Mouse (Mus musculus): ENCODE data around the gene Mmd.

GRCm38 (mm10) chr11:90268934-90269333 is 19.7 kb downstream of the Mmd start:
- TF ChIP-seq CTCF (IDR thresholded peaks at IDR 0.05; ENCODE audit: low read depth) (no peak), EP300 (IDR thresholded peaks at IDR 0.05; ENCODE audit: low read depth) (no peak)

Data from liver, embryonic 14.5 days (tissue).